Mouse (Mus musculus) small intestine, adult 2 months (tissue): ENCODE data around the gene Taok3. TPM values are rescaled to one million over a fixed set of nuclear protein-coding genes. Genes with fewer than 3 reads are reported as not detected.

ENCODE experiments used
- H3K27ac ChIP-seq: fragments of 200-500 bp; 2 replicates; pipeline ENCODE4 v1.5.1; 2012; ENCODE audit warnings: low read depth, low read length, control low read depth, inconsistent platforms; ENCODE audit not compliant: insufficient read depth
- H3K27me3 ChIP-seq: fragments of 200-500 bp; 2 replicates; pipeline ENCODE4 v1.6.1; 2012; ENCODE audit warnings: mild to moderate bottlenecking, moderate library complexity, low read length, inconsistent platforms; ENCODE audit not compliant: control insufficient read depth, insufficient read depth
- H3K36me3 ChIP-seq: fragments of 200-500 bp; 2 replicates; pipeline ENCODE4 v1.6.1; 2012; ENCODE audit warnings: mild to moderate bottlenecking, low read length, control low read depth, inconsistent platforms; ENCODE audit not compliant: control insufficient read depth, insufficient read depth
- H3K4me1 ChIP-seq: fragments of 200-500 bp; 2 replicates; pipeline ENCODE4 v1.6.1; 2012; ENCODE audit warnings: low read length, inconsistent platforms, mixed read lengths; ENCODE audit not compliant: control insufficient read depth, insufficient read depth, insufficient read length
- H3K4me3 ChIP-seq: fragments of 200-500 bp; 2 replicates; pipeline ENCODE4 v1.5.1; 2012; ENCODE audit warnings: low read depth, mild to moderate bottlenecking, control low read depth, inconsistent platforms, low read length, moderate library complexity
- CTCF ChIP-seq: fragments of 200-500 bp; IDR thresholded peaks from 2 replicates; pipeline ENCODE4 v1.5.1; 2012; ENCODE audit warnings: low read depth, mild to moderate bottlenecking, control low read depth, inconsistent platforms, low read length, moderate library complexity, mixed read lengths; ENCODE audit not compliant: insufficient replicate concordance, insufficient read length; ENCODE audit errors: extremely low read depth
- POLR2A ChIP-seq: fragments of 200-500 bp; IDR thresholded peaks from 2 replicates; pipeline ENCODE4 v1.6.1; 2012; ENCODE audit warnings: low read depth, mild to moderate bottlenecking, control low read depth, inconsistent platforms, low read length, moderate library complexity
- WGBS: fragments of 180-500 bp; shearing (Covaris S2); methylation state at CpG from one replicate; pipeline ENCODE4 v1.1.7; 2018; 5-methylcytosine and 5-hydroxymethylcytosine counted together
- polyA plus RNA-seq: library from polyadenylated mRNA; depleted of rRNA; stranded (reverse); fragments of >200 nt; gene quantifications from 2 replicates; pipeline ENCODE4 v1.2.3, GENCODE M21; 2012

Gene Taok3
- polyA plus RNA-seq, 1 experiment, result 32.0 TPM

- 15% methylated on average over 3 of the region's 3 CpGs for WGBS
- Histone ChIP-seq H3K4me3 (no peak overlapping the region), H3K4me1 (peaks cover 51% of the 10 kb centered on the region), H3K27me3 (no peaks in the 10 kb centered on the region), H3K36me3 (no peaks in the 10 kb centered on the region), H3K27ac (peak overlapping the region; percentile 90)
- TF ChIP-seq CTCF, result no peak
- TF ChIP-seq POLR2A, result no peak
Observed at GRCm38 (mm10) chr5:117134889-117135456, 15.0 kb downstream of the Taok3 start.

GRCm38 (mm10) chr5:117135869-117136268, 15.9 kb downstream of the Taok3 start:
- H3K4me1 ChIP-seq, result peaks cover 57% of the 10 kb centered on the region

GRCm38 (mm10) chr5:117136570-117136969, 16.6 kb downstream of the Taok3 start:
- Histone ChIP-seq H3K27ac (no peak overlapping the region), H3K27me3 (no peaks in the 10 kb centered on the region), H3K36me3 (0 out of 2 replicates have a peak, but pooled peaks cover 3% of the 10 kb centered on the region), H3K4me3 (no peak overlapping the region), H3K4me1 (peaks cover 59% of the 10 kb centered on the region)
- 82% methylated on average over 5 of the region's 5 CpGs for WGBS
- TF ChIP-seq POLR2A (no peak), CTCF (no peak)

More at GRCm38 (mm10) chr5:117135869-117136268, 15.9 kb downstream of the Taok3 start:
- TF ChIP-seq CTCF (no peak), POLR2A (no peak)
- Histone ChIP-seq H3K27ac (no peak overlapping the region), H3K4me3 (no peak overlapping the region), H3K36me3 (no peaks in the 10 kb centered on the region), H3K27me3 (no peaks in the 10 kb centered on the region)
- 35% methylated on average over 9 of the region's 9 CpGs for WGBS

- TF ChIP-seq CTCF (no peak), POLR2A (no peak)
- H3K4me3 ChIP-seq, result no peak overlapping the region
- H3K4me1 ChIP-seq, result peaks cover 59% of the 10 kb centered on the region
- H3K36me3 ChIP-seq, result 0 out of 2 replicates have a peak, but pooled peaks cover 4% of the 10 kb centered on the region
- H3K27me3 ChIP-seq, result no peaks in the 10 kb centered on the region
- H3K27ac ChIP-seq, result no peak overlapping the region
- 54% methylated on average over 10 of the region's 10 CpGs for WGBS
Observed at GRCm38 (mm10) chr5:117137011-117137410, 17.1 kb downstream of the Taok3 start.

- no peak overlapping the region; the same call in 1 of the 2 replicates for H3K27ac ChIP-seq
- H3K27me3 ChIP-seq, result no peaks in the 10 kb centered on the region
- WGBS, result 30% methylated on average over 8 of the region's 8 CpGs
- H3K4me1 ChIP-seq, result peaks cover 59% of the 10 kb centered on the region
- no peak overlapping the region for H3K4me3 ChIP-seq
- TF ChIP-seq POLR2A (no peak), CTCF (no peak)
- 0 out of 2 replicates have a peak, but pooled peaks cover 4% of the 10 kb centered on the region for H3K36me3 ChIP-seq
Observed at GRCm38 (mm10) chr5:117137594-117137993, 17.7 kb downstream of the Taok3 start.

DNA sequence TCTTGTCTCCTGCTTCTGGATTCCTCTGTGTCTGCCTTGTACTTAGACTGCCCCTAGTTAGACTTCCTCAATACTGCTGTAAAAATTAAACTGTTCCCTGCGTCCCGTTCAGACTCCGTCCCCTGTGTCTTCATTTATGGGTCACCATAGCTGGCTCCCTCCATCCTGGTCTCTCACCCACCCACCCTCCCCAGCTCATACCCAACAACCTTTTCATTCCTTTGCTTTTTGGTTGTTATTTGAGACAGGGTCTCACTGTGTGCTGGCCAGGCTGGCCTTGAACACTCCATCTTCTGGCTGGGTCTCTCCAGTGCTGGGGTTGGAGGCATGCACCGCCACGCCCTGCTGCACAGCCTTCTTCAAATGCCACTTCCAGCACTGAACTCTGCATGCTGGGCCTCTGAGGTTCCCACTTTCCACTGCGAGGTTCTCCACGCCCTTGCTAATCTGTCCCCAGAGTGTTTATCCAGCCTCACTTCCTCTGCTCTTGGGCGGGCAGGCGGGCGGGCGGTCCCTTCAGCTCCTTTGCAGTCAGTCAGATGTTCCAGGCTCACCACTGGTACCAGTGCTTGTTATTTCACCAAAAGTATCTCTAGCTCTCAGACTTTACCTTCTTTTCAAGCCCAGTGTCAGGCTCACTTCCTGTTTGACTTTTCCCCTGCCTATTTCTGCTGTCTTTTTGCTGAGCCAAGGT, 18.5 kb downstream of the Taok3 start:
- TF ChIP-seq CTCF (no peak), POLR2A (no peak)
- peak overlapping the region; percentile 51 for H3K27ac ChIP-seq
- no peaks in the 10 kb centered on the region for H3K27me3 ChIP-seq
- H3K4me1 ChIP-seq, result peaks cover 56% of the 10 kb centered on the region
- WGBS, result 10% methylated on average over 11 of the region's 11 CpGs
- 0 out of 2 replicates have a peak, but pooled peaks cover 4% of the 10 kb centered on the region for H3K36me3 ChIP-seq
- no peak overlapping the region for H3K4me3 ChIP-seq

DNA sequence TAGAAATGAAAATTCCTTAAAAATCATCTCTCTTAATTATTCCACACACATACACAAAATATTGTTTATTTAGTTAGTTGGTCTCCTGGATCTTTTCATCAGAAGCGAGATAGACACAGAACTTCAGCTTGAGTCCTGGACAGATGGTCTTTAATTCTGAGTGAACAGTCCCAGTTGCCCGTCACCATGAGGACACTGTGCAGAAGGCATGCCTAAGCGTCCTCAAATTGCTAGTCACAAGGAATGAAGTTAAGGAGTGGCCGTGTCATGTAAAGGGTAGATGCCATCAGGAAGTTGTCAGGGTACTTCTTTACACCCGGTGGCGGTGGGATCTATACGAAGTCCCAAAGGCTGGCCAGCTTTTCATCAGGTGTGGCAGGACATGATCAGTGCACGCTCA, 19.9 kb downstream of the Taok3 start:
- Histone ChIP-seq H3K36me3 (0 out of 2 replicates have a peak, but pooled peaks cover 4% of the 10 kb centered on the region), H3K27ac (peak overlapping the region; percentile 58), H3K27me3 (no peaks in the 10 kb centered on the region), H3K4me1 (peaks cover 44% of the 10 kb centered on the region), H3K4me3 (no peak overlapping the region)
- TF ChIP-seq CTCF, result no peak
- TF ChIP-seq POLR2A, result no peak
- 31% methylated on average over 8 of the region's 8 CpGs for WGBS
